Mouse (Mus musculus): ENCODE results near the gene Siglecf. TPM values are rescaled to one million over a fixed set of nuclear protein-coding genes. Genes with fewer than 3 reads are reported as not detected.
"Not testable (repeated sequence)": the region's sequence is repeated elsewhere in the genome, so short reads cannot be mapped to it uniquely, and the experiment has no call there.

Gene Siglecf
- polyA plus RNA-seq, 1 experiment from 2014 or later: 2.7 TPM

- Histone ChIP-seq H3K9ac (ENCODE audit: low read depth, low read length) (no peak overlapping the region), H3K36me3 (ENCODE audit: control insufficient read depth, insufficient read depth, low read length) (no peaks in the 10 kb centered on the region), H3K27ac (ENCODE audit: low read depth, low read length) (no peak overlapping the region), H3K4me2 (no peak overlapping the region), H3K4me3 (ENCODE audit: low read depth, low read length) (no peak overlapping the region), H3K9me3 (ENCODE audit: control insufficient read depth, low read length) (no peaks in the 10 kb centered on the region), H3K27me3 (replicated peaks; ENCODE audit: control insufficient read depth, insufficient read depth, low read length) (no peaks in the 10 kb centered on the region), H3K4me1 (replicated peaks; ENCODE audit: control insufficient read depth, insufficient read depth, low read length) (no peaks in the 10 kb centered on the region)
- DNase-seq (ENCODE audit: low spot score) (peak; percentile 25), ATAC-seq (replicated peaks; ENCODE audit: low FRiP score) (no peak)
- 25% methylated on average over 6 of the region's 7 CpGs for WGBS
These were observed 17.9 kb upstream of the Siglecf start for GRCm38 (mm10) chr7:43333203-43333602.

DNA sequence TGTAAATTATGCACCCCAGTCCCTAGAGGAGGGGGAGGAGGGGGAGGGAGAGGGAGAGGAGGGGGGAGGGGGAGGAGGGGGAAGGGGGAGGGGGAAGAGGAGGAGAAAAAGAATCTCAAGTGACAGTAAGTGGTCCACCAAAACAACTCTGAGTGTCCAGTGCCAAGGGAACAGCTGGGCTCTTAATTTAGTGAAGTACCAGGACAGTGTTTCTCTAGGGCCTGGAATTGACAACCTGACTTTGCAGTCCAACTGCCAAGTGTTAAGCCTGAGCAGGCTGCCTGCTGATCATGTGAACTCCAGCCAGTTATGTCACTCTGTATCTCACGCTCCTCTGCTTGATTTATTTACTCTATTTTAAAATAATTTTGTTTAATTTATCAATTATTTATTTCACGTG lies 17.2 kb upstream of the Siglecf start:
- no peak for ATAC-seq (replicated peaks; ENCODE audit: low FRiP score)
- no peak for DNase-seq (ENCODE audit: low spot score)
- 61% methylated on average over 2 of the region's 2 CpGs for WGBS

GRCm38 (mm10) chr7:43340771-43341170 lies 10.4 kb upstream of the Siglecf start:
- Histone ChIP-seq H3K9ac (ENCODE audit: low read depth, low read length) (no peak overlapping the region), H3K27me3 (replicated peaks; ENCODE audit: control insufficient read depth, insufficient read depth, low read length) (no peaks in the 10 kb centered on the region), H3K4me3 (ENCODE audit: low read depth, low read length) (no peak overlapping the region), H3K9me3 (ENCODE audit: control insufficient read depth, low read length) (no peaks in the 10 kb centered on the region), H3K36me3 (ENCODE audit: control insufficient read depth, insufficient read depth, low read length) (no peaks in the 10 kb centered on the region), H3K4me1 (replicated peaks; ENCODE audit: control insufficient read depth, insufficient read depth, low read length) (no peaks in the 10 kb centered on the region), H3K4me2 (no peak overlapping the region), H3K27ac (ENCODE audit: low read depth, low read length) (no peak overlapping the region)
- DNase-seq (ENCODE audit: low spot score) (no peak), ATAC-seq (replicated peaks; ENCODE audit: low FRiP score) (no peak)
- 84% methylated on average over 4 of the region's 4 CpGs for WGBS

More for the DNA sequence above, 17.2 kb upstream of the Siglecf start:
- Histone ChIP-seq H3K4me1 (replicated peaks; ENCODE audit: control insufficient read depth, insufficient read depth, low read length) (no peaks in the 10 kb centered on the region), H3K4me2 (no peak overlapping the region), H3K27ac (ENCODE audit: low read depth, low read length) (no peak overlapping the region), H3K9ac (ENCODE audit: low read depth, low read length) (no peak overlapping the region), H3K27me3 (replicated peaks; ENCODE audit: control insufficient read depth, insufficient read depth, low read length) (no peaks in the 10 kb centered on the region), H3K36me3 (ENCODE audit: control insufficient read depth, insufficient read depth, low read length) (no peaks in the 10 kb centered on the region), H3K9me3 (ENCODE audit: control insufficient read depth, low read length) (no peaks in the 10 kb centered on the region), H3K4me3 (ENCODE audit: low read depth, low read length) (no peak overlapping the region)

- WGBS: 35% methylated on average over 5 of the region's 5 CpGs
- Histone ChIP-seq H3K9me3 (ENCODE audit: control insufficient read depth, low read length) (no peaks in the 10 kb centered on the region), H3K4me2 (no peak overlapping the region), H3K27ac (ENCODE audit: low read depth, low read length) (no peak overlapping the region), H3K4me1 (replicated peaks; ENCODE audit: control insufficient read depth, insufficient read depth, low read length) (no peaks in the 10 kb centered on the region), H3K36me3 (ENCODE audit: control insufficient read depth, insufficient read depth, low read length) (no peaks in the 10 kb centered on the region), H3K4me3 (ENCODE audit: low read depth, low read length) (no peak overlapping the region), H3K9ac (ENCODE audit: low read depth, low read length) (no peak overlapping the region), H3K27me3 (replicated peaks; ENCODE audit: control insufficient read depth, insufficient read depth, low read length) (no peaks in the 10 kb centered on the region)
- no peak for ATAC-seq (replicated peaks; ENCODE audit: low FRiP score)
- no peak for DNase-seq (ENCODE audit: low spot score)
These were observed 8.0 kb upstream of the Siglecf start for GRCm38 (mm10) chr7:43343191-43343590.

DNA sequence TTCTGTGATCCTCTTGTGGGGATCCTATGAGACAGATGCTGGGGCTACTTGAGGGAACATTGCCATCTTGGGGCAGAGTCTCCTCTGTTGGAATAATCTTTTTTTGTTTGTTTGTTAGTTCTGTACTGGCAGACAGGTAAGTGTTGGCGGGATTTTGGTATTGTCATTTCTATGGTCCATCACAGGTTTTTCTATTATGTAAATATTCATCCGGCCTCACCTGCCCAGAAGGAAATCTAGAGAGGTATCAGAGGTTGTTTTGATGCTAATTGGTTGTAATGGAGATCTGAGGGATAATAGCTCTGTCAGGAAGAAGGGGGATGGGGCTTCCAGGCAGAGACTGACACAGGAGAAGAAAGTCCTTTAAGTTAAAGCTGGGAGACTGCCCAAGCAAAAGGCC lies 7.1 kb upstream of the Siglecf start:
- Histone ChIP-seq H3K4me2 (no peak overlapping the region), H3K4me3 (ENCODE audit: low read depth, low read length) (no peak overlapping the region), H3K27ac (ENCODE audit: low read depth, low read length) (no peak overlapping the region), H3K4me1 (replicated peaks; ENCODE audit: control insufficient read depth, insufficient read depth, low read length) (no peaks in the 10 kb centered on the region), H3K9ac (ENCODE audit: low read depth, low read length) (no peak overlapping the region), H3K36me3 (ENCODE audit: control insufficient read depth, insufficient read depth, low read length) (no peaks in the 10 kb centered on the region), H3K9me3 (ENCODE audit: control insufficient read depth, low read length) (no peaks in the 10 kb centered on the region), H3K27me3 (replicated peaks; ENCODE audit: control insufficient read depth, insufficient read depth, low read length) (no peaks in the 10 kb centered on the region)
- WGBS: 68% methylated on average over 2 of the region's 2 CpGs
- no peak for ATAC-seq (replicated peaks; ENCODE audit: low FRiP score)
- DNase-seq (ENCODE audit: low spot score): no peak

DNA sequence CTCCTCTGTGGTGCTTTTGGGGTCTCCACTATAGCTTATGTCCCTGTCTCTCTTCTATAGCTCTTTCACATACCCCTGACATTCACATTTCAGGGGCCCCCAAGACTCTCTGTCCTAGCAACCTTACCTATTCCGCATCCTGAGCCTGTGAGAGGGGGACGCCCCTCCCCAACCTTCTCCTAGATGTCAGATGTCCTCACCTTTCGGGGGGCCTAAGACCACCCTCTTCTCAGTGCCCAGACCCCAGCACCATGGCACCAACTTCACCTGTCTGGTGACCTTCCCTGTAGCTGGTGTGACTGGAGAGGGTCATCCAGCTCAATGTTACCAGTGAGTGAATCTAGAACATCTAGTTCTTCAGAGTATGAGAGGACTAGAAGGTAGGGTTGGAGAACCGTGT lies 6.7 kb upstream of the Siglecf start:
- Histone ChIP-seq H3K4me2 (no peak overlapping the region), H3K27ac (ENCODE audit: low read depth, low read length) (no peak overlapping the region), H3K4me3 (ENCODE audit: low read depth, low read length) (no peak overlapping the region), H3K9me3 (ENCODE audit: control insufficient read depth, low read length) (no peaks in the 10 kb centered on the region), H3K9ac (ENCODE audit: low read depth, low read length) (no peak overlapping the region), H3K36me3 (ENCODE audit: control insufficient read depth, insufficient read depth, low read length) (no peaks in the 10 kb centered on the region), H3K27me3 (replicated peaks; ENCODE audit: control insufficient read depth, insufficient read depth, low read length) (no peaks in the 10 kb centered on the region), H3K4me1 (replicated peaks; ENCODE audit: control insufficient read depth, insufficient read depth, low read length) (no peaks in the 10 kb centered on the region)
- WGBS: 87% methylated on average over 4 of the region's 4 CpGs
- DNase-seq (ENCODE audit: low spot score) (no peak), ATAC-seq (replicated peaks; ENCODE audit: low FRiP score) (no peak)

DNA sequence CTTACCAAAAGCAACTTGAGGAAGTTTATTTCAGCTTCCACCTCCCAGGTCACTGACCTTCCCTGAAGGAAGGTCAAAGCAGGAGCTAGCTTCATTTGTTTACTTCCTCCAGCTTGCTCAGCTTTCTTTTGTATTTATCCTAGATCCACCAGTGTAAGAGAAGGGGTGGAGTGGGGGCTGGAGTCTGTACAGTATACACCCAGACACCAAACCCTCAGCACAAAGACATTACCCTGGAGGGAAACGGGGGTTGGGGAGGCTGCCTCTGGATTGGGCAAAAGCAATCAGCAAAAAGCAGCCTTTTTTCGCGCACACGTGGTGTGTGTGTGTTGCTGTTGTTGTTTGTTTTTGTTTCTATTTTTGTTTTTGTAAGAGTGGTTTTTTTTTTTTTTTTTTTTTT lies 5.0 kb upstream of the Siglecf start:
- Histone ChIP-seq H3K27ac (ENCODE audit: low read depth, low read length) (no peak overlapping the region), H3K4me2 (no peak overlapping the region), H3K27me3 (replicated peaks; ENCODE audit: control insufficient read depth, insufficient read depth, low read length) (no peaks in the 10 kb centered on the region), H3K4me1 (replicated peaks; ENCODE audit: control insufficient read depth, insufficient read depth, low read length) (no peaks in the 10 kb centered on the region), H3K4me3 (ENCODE audit: low read depth, low read length) (no peak overlapping the region), H3K9me3 (ENCODE audit: control insufficient read depth, low read length) (no peaks in the 10 kb centered on the region), H3K36me3 (ENCODE audit: control insufficient read depth, insufficient read depth, low read length) (no peaks in the 10 kb centered on the region), H3K9ac (ENCODE audit: low read depth, low read length) (no peak overlapping the region)
- ATAC-seq (replicated peaks; ENCODE audit: low FRiP score) (no peak), DNase-seq (ENCODE audit: low spot score) (no peak)
- 67% methylated on average over 4 of the region's 4 CpGs for WGBS

DNA sequence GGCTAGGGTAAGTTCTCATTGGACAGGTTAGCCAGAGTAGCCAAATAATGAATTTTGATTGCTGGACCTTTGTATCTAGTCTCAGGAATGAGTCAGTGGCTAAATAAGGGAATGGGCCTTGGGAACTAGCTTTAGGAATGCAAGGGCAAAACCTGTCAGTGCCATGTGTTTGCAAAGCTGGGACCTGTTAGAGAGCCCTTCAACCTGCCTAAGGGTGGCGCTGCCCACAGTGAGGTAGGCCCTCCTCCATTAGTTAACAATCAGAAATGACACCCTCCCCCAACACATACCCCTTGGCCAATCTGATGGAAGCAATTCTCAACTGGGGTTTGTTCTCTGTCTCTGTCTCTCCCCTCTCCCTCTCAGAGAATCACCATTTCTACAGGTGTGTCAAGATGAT lies 4.6 kb upstream of the Siglecf start:
- DNase-seq (ENCODE audit: low spot score) (no peak), ATAC-seq (replicated peaks; ENCODE audit: low FRiP score) (no peak)
- no peaks in the 10 kb centered on the region for H3K27me3 ChIP-seq (replicated peaks; ENCODE audit: control insufficient read depth, insufficient read depth, low read length)
- H3K36me3 ChIP-seq (ENCODE audit: control insufficient read depth, insufficient read depth, low read length): no peaks in the 10 kb centered on the region
- H3K4me3 ChIP-seq (ENCODE audit: low read depth, low read length): no peak overlapping the region
- H3K27ac ChIP-seq (ENCODE audit: low read depth, low read length): no peak overlapping the region
- no peak overlapping the region for H3K9ac ChIP-seq (ENCODE audit: low read depth, low read length)
- no peak overlapping the region for H3K4me2 ChIP-seq
- H3K9me3 ChIP-seq (ENCODE audit: control insufficient read depth, low read length): no peaks in the 10 kb centered on the region
- 94% methylated on average over 1 of the region's 1 CpGs for WGBS
- H3K4me1 ChIP-seq (replicated peaks; ENCODE audit: control insufficient read depth, insufficient read depth, low read length): peaks cover 2% of the 10 kb centered on the region; the same call in 1 of the 2 replicates

GRCm38 (mm10) chr7:43349623-43350022 lies 1.5 kb upstream of the Siglecf start:
- H3K27me3 ChIP-seq (replicated peaks; ENCODE audit: control insufficient read depth, insufficient read depth, low read length); DNase-seq (ENCODE audit: low spot score); H3K27ac ChIP-seq (ENCODE audit: low read depth, low read length); H3K4me1 ChIP-seq (replicated peaks; ENCODE audit: control insufficient read depth, insufficient read depth, low read length); H3K36me3 ChIP-seq (ENCODE audit: control insufficient read depth, insufficient read depth, low read length); H3K4me2 ChIP-seq; H3K4me3 ChIP-seq (ENCODE audit: low read depth, low read length); ATAC-seq (replicated peaks; ENCODE audit: low FRiP score); H3K9ac ChIP-seq (ENCODE audit: low read depth, low read length); H3K9me3 ChIP-seq (ENCODE audit: control insufficient read depth, low read length): not testable (repeated sequence)
- WGBS: 45% methylated on average over 5 of the region's 5 CpGs

Data from liver, embryonic 11.5 days (tissue).